Comparison of ENCODE assay signal across 25 mouse cellular contexts in genomic region chr13:95598232-95598920, GRCm38 (mm10). TPM values are rescaled to one million over a fixed set of nuclear protein-coding genes. Genes with fewer than 3 reads are reported as not detected.
DNase-seq lines count a peak whose midpoint lies in the region; ATAC-seq and TF ChIP-seq lines count a peak whose summit lies in the region.
"Had no signal": no experiment of that assay in that cellular context is flagged by ENCODE, and none has a peak within 500 bp of the region (broad histone marks: within the 10 kb centered on the region; RNA-seq: fewer than 3 reads in every experiment).

No protein-coding gene starts in this region.

- TF ChIP-seq CTCF in lung, embryonic 14.5 days (IDR thresholded peaks at IDR 0.05; ENCODE audit: low read depth) = no peak

- ATAC-seq in heart, embryonic 13.5 days (ENCODE audit: extremely low read depth, insufficient number of reproducible peaks, low FRiP score, low TSS enrichment) = no peak
- ATAC-seq in lung, embryonic 14.5 days (ENCODE audit: insufficient read depth) = peak; percentile 38; the same call in 1 of the 2 replicates
- ATAC-seq: forebrain, embryonic 14.5 days; inflammation-experienced regulatory T-cells, adult 6 months; lung, postnatal 0 days; Patski had no signal

- no peaks in the 10 kb centered on the region for H3K9me3 ChIP-seq in heart, embryonic 13.5 days
- H3K9me3 ChIP-seq in lung, embryonic 14.5 days (ENCODE audit: low read depth, low read length) = no peaks in the 10 kb centered on the region
- H3K9me3 ChIP-seq: embryonic facial prominence, embryonic 10.5 days; embryonic facial prominence, embryonic 15.5 days; hindbrain, embryonic 10.5 days; hindbrain, embryonic 15.5 days; limb, embryonic 15.5 days; neural tube, embryonic 15.5 days had no signal

- H3K27ac ChIP-seq in heart, embryonic 13.5 days (replicated peaks) = 0 out of 2 replicates have a peak overlapping the region, but pooled peaks have one; percentile 7
- no peak overlapping the region for H3K27ac ChIP-seq in lung, embryonic 14.5 days (ENCODE audit: low read depth)
- H3K27ac ChIP-seq: embryonic facial prominence, embryonic 10.5 days; embryonic facial prominence, embryonic 15.5 days; hindbrain, embryonic 10.5 days; hindbrain, embryonic 15.5 days; limb, embryonic 15.5 days; macrophage; neural tube, embryonic 15.5 days had no signal

- no peak overlapping the region for H3K4me2 ChIP-seq in heart, embryonic 13.5 days
- H3K4me2 ChIP-seq in lung, embryonic 14.5 days = no peak overlapping the region
- H3K4me2 ChIP-seq: embryonic facial prominence, embryonic 15.5 days; hindbrain, embryonic 15.5 days; limb, embryonic 15.5 days; neural tube, embryonic 15.5 days had no signal

- no peaks in the 10 kb centered on the region for H3K27me3 ChIP-seq in heart, embryonic 13.5 days (replicated peaks)
- H3K27me3 ChIP-seq in lung, embryonic 14.5 days (ENCODE audit: insufficient read depth, low read length) = no peaks in the 10 kb centered on the region
- H3K27me3 ChIP-seq: embryonic facial prominence, embryonic 15.5 days; hindbrain, embryonic 15.5 days; limb, embryonic 15.5 days; neural tube, embryonic 15.5 days; Patski had no signal

- no peak overlapping the region for H3K4me3 ChIP-seq in heart, embryonic 13.5 days
- H3K4me3 ChIP-seq in lung, embryonic 14.5 days (ENCODE audit: low read depth, low read length) = no peak overlapping the region
- H3K4me3 ChIP-seq: embryonic facial prominence, embryonic 10.5 days; embryonic facial prominence, embryonic 15.5 days; hindbrain, embryonic 10.5 days; hindbrain, embryonic 15.5 days; limb, embryonic 15.5 days; neural tube, embryonic 15.5 days had no signal

- intact Hi-C loops in heart, postnatal 25 days (cut with DNase I) = no loop called here

- no peak for DNase-seq in heart, postnatal 25 days (ENCODE audit: low spot score)
- no peak for DNase-seq in lung, embryonic 14.5 days
- no peak for DNase-seq in lung, postnatal 4 days
- DNase-seq in R1 (ENCODE audit: low read depth, low spot score) = peak; percentile 74
- DNase-seq in adrenal gland, postnatal 14 days = no peak
- DNase-seq: adrenal gland, postnatal 36 days; cerebellum, adult 8-10 months; cerebellum, postnatal 25 days; kidney, adult 2 months; kidney, postnatal 4 days; midbrain, embryonic 14.5 days; retina, postnatal 1 day; right cerebral cortex, postnatal 14 days had no signal

- no peak overlapping the region for H3K9ac ChIP-seq in heart, embryonic 13.5 days
- H3K9ac ChIP-seq in lung, embryonic 14.5 days = no peak overlapping the region
- H3K9ac ChIP-seq: embryonic facial prominence, embryonic 15.5 days; hindbrain, embryonic 15.5 days; limb, embryonic 15.5 days; neural tube, embryonic 15.5 days had no signal

- H3K4me1 ChIP-seq in heart, embryonic 13.5 days = peaks cover 29% of the 10 kb centered on the region
- H3K4me1 ChIP-seq in lung, embryonic 14.5 days (ENCODE audit: insufficient read depth) = no peaks in the 10 kb centered on the region
- H3K4me1 ChIP-seq: embryonic facial prominence, embryonic 15.5 days; hindbrain, embryonic 15.5 days; neural tube, embryonic 15.5 days had no signal

- 76% methylated on average over 18 of the region's 18 CpGs for WGBS in heart, embryonic 13.5 days
- WGBS in lung, embryonic 14.5 days = 77% methylated on average over 18 of the region's 18 CpGs

- H3K36me3 ChIP-seq in heart, embryonic 13.5 days = peaks cover 34% of the 10 kb centered on the region
- peaks cover 21% of the 10 kb centered on the region for H3K36me3 ChIP-seq in lung, embryonic 14.5 days (ENCODE audit: insufficient read depth)

RNA-seq across cellular contexts. Expression of gene F2r, which starts 19.9 kb away (rescaled TPM):
- polyA plus RNA-seq in heart, embryonic 13.5 days (2015; fragmentation: Nextera tagmentation; extraction: Ambion mirVana) = 124 and 129 TPM in 2 replicates
- 10 to 100 TPM; 21.6 to 23.1 TPM for total RNA-seq in heart, postnatal 25 days (2021)
- polyA plus RNA-seq in lung, embryonic 14.5 days (2014; fragmentation: Nextera tagmentation; extraction: Ambion mirVana) = 109 and 110 TPM in 2 replicates
- total RNA-seq in adrenal gland, postnatal 14 days (2021) = 93.1 and 98.8 TPM in 2 replicates
